Mouse (Mus musculus): ENCODE measurements at regions not wholly inside any gene's neighbourhood (a gene's known extent, or its start where the extent isn't known, plus 50 kb on each side); places are given as distances from the start of the nearest gene placed in this dataset.

GRCm38 (mm10) chr13:59916166-59917044 is 93.5 kb upstream of the Tut7 start:
- DNase-seq: peak; percentile 9
- Histone ChIP-seq H3K27me3 (replicated peaks; ENCODE audit: control insufficient read depth, insufficient read depth, low read length) (no peaks in the 10 kb centered on the region), H3K4me3 (ENCODE audit: insufficient read depth, low read depth, low read length) (no peak overlapping the region), H3K27ac (ENCODE audit: insufficient read depth, low read depth, low read length) (no peak overlapping the region), H3K4me1 (ENCODE audit: control insufficient read depth, insufficient read depth, low read length) (no peaks in the 10 kb centered on the region), H3K36me3 (ENCODE audit: control insufficient read depth, insufficient read depth, low read length) (no peaks in the 10 kb centered on the region)
- TF ChIP-seq CTCF (conservative IDR thresholded peaks at IDR 0.05; ENCODE audit: insufficient read depth, insufficient read length, low read depth, low read length) (no peak), POLR2A (IDR thresholded peaks at IDR 0.05; ENCODE audit: low read depth, low read length) (no peak)
- 52% methylated on average over 22 of the region's 22 CpGs for WGBS

- TF ChIP-seq POLR2A (IDR thresholded peaks at IDR 0.05; ENCODE audit: low read depth, low read length): no peak
- no peak for TF ChIP-seq CTCF (conservative IDR thresholded peaks at IDR 0.05; ENCODE audit: insufficient read depth, insufficient read length, low read depth, low read length)
- Histone ChIP-seq H3K4me3 (ENCODE audit: insufficient read depth, low read depth, low read length) (no peak overlapping the region), H3K4me1 (ENCODE audit: control insufficient read depth, insufficient read depth, low read length) (no peaks in the 10 kb centered on the region), H3K27ac (ENCODE audit: insufficient read depth, low read depth, low read length) (no peak overlapping the region), H3K36me3 (ENCODE audit: control insufficient read depth, insufficient read depth, low read length) (no peaks in the 10 kb centered on the region), H3K27me3 (replicated peaks; ENCODE audit: control insufficient read depth, insufficient read depth, low read length) (no peaks in the 10 kb centered on the region)
- DNase-seq: no peak
- 79% methylated on average over 7 of the region's 7 CpGs for WGBS
Observed at GRCm38 (mm10) chr13:59915734-59916133, 92.8 kb upstream of the Tut7 start.

DNA sequence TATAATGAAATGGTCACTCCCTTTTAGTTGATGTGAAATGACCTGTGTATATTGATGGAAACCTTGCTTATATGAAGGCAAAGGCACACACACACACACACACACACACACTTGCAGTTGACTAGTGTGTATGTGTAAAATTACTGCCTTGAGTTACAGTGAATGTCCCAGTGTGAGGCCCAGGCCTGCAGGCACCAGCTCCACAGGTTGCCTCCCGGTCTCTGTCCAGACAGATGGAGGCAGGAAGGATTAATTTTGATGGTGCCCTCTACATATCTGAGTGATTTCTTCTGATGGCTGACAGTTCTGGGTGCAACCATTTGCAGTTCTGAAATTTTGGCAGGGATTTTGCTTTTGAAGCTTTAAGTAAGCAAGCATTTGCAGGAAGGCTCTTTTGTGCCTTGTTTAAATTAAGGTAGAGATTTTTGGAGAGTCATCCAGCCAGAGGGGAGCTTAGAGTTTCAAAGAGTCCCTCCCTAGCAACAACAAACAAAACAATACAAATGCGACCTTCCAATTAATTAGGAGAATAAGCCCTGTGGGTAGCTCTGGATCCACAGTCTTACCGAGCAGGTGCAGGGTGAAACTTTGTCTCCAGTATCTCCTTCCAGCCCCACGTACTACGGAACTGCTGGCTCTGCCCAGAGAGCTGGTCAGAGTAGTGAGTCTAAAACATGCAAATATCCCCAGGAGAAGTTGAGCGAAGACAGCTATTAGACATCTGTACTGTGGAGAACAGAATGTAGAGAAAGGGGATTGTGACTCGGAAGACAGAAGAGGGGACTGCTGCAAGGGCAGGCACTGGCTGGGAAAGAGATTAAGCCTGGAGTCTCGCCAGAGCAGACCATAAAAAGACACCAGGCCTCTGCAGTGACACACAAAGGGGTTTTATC is 87.5 kb upstream of the Tut7 start:
- WGBS: 78% methylated on average over 8 of the region's 8 CpGs
- no peak for TF ChIP-seq CTCF (conservative IDR thresholded peaks at IDR 0.05; ENCODE audit: insufficient read depth, insufficient read length, low read depth, low read length)
- TF ChIP-seq POLR2A (IDR thresholded peaks at IDR 0.05; ENCODE audit: low read depth, low read length): no peak
- H3K4me3 ChIP-seq (ENCODE audit: insufficient read depth, low read depth, low read length): no peak overlapping the region
- H3K27me3 ChIP-seq (replicated peaks; ENCODE audit: control insufficient read depth, insufficient read depth, low read length): no peaks in the 10 kb centered on the region
- no peak overlapping the region for H3K27ac ChIP-seq (ENCODE audit: insufficient read depth, low read depth, low read length)
- H3K36me3 ChIP-seq (ENCODE audit: control insufficient read depth, insufficient read depth, low read length): no peaks in the 10 kb centered on the region
- DNase-seq: no peak
- H3K4me1 ChIP-seq (ENCODE audit: control insufficient read depth, insufficient read depth, low read length): no peaks in the 10 kb centered on the region

DNA sequence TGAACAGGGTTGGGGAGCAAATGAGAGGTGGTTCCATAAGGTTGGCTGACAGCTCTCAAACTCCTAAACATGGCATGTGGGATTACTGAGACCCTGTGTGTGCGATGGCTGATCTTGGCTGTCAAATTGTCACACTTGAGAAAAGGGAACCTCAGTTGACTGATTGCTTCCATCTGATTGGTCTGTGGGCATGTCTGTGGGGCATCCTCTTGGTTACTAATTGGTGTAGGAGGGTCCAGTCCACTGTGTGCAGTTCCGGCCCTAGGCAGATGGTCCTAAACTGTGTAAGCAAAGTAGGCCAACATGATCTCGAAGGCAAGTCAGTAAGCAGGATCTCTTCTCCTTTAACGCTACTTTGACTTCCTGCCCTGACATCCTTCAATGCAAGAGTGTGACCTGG is 86.5 kb upstream of the Tut7 start:
- no peak overlapping the region for H3K27ac ChIP-seq (ENCODE audit: insufficient read depth, low read depth, low read length)
- no peak overlapping the region for H3K4me3 ChIP-seq (ENCODE audit: insufficient read depth, low read depth, low read length)
- H3K36me3 ChIP-seq (ENCODE audit: control insufficient read depth, insufficient read depth, low read length): no peaks in the 10 kb centered on the region
- no peaks in the 10 kb centered on the region for H3K27me3 ChIP-seq (replicated peaks; ENCODE audit: control insufficient read depth, insufficient read depth, low read length)
- 65% methylated on average over 4 of the region's 4 CpGs for WGBS
- TF ChIP-seq CTCF (conservative IDR thresholded peaks at IDR 0.05; ENCODE audit: insufficient read depth, insufficient read length, low read depth, low read length) (no peak), POLR2A (IDR thresholded peaks at IDR 0.05; ENCODE audit: low read depth, low read length) (no peak)
- DNase-seq: no peak
- H3K4me1 ChIP-seq (ENCODE audit: control insufficient read depth, insufficient read depth, low read length): no peaks in the 10 kb centered on the region

GRCm38 (mm10) chr13:59908786-59909185 is 85.8 kb upstream of the Tut7 start:
- Histone ChIP-seq H3K27me3 (replicated peaks; ENCODE audit: control insufficient read depth, insufficient read depth, low read length) (no peaks in the 10 kb centered on the region), H3K4me1 (ENCODE audit: control insufficient read depth, insufficient read depth, low read length) (no peaks in the 10 kb centered on the region; the same call in 1 of the 2 replicates), H3K4me3 (ENCODE audit: insufficient read depth, low read depth, low read length) (no peak overlapping the region), H3K36me3 (ENCODE audit: control insufficient read depth, insufficient read depth, low read length) (no peaks in the 10 kb centered on the region), H3K27ac (ENCODE audit: insufficient read depth, low read depth, low read length) (no peak overlapping the region)
- DNase-seq: no peak
- WGBS: 73% methylated on average over 4 of the region's 4 CpGs
- no peak for TF ChIP-seq CTCF (conservative IDR thresholded peaks at IDR 0.05; ENCODE audit: insufficient read depth, insufficient read length, low read depth, low read length)
- no peak for TF ChIP-seq POLR2A (IDR thresholded peaks at IDR 0.05; ENCODE audit: low read depth, low read length)

DNA sequence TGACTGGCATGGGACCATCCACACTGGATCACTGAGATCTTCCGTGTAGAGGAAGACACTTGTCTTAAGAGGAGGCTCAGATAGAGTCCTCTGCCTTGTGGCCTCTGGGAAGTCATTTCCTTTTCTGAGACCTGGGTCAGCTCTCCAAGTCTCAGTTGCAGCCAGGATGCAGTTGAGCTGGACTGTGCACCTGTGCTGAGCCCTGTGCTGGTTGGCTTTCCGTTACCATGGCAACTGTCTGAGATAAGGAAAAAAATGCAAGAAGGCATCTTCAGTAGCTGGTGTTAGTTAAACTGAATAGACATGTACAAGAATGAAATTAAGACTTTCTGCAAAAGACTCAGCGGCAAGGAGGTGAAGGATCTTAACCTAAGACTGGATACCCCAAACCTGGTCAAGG is 82.5 kb upstream of the Tut7 start:
- no peak for TF ChIP-seq POLR2A (IDR thresholded peaks at IDR 0.05; ENCODE audit: low read depth, low read length)
- TF ChIP-seq CTCF (conservative IDR thresholded peaks at IDR 0.05; ENCODE audit: insufficient read depth, insufficient read length, low read depth, low read length): no peak
- Histone ChIP-seq H3K36me3 (ENCODE audit: control insufficient read depth, insufficient read depth, low read length) (no peaks in the 10 kb centered on the region), H3K4me3 (ENCODE audit: insufficient read depth, low read depth, low read length) (no peak overlapping the region), H3K27me3 (replicated peaks; ENCODE audit: control insufficient read depth, insufficient read depth, low read length) (no peaks in the 10 kb centered on the region), H3K27ac (ENCODE audit: insufficient read depth, low read depth, low read length) (no peak overlapping the region), H3K4me1 (ENCODE audit: control insufficient read depth, insufficient read depth, low read length) (no peaks in the 10 kb centered on the region; the same call in 1 of the 2 replicates)
- WGBS: 88% methylated on average over 3 of the region's 3 CpGs
- no peak for DNase-seq

DNA sequence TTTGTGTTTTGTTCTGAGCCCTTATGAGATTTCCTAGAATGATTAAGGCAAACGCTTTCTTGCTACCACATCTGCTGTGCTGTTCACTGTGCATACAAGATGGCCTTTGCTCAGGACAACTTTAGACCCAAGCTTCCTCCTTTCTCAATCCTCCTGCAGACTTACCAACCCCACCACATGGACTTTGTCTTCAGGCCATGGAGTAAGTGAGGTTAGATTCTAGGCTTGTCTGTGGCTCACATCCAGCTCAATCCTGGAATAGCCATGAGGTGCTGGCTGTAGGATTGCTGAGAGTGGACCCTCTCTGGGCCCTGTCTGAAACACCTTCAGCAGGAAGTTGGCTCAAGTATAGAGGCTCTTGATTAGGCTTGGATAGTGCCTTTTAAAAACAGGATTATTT is 81.5 kb upstream of the Tut7 start:
- H3K36me3 ChIP-seq (ENCODE audit: control insufficient read depth, insufficient read depth, low read length): no peaks in the 10 kb centered on the region
- H3K27me3 ChIP-seq (replicated peaks; ENCODE audit: control insufficient read depth, insufficient read depth, low read length): no peaks in the 10 kb centered on the region
- TF ChIP-seq POLR2A (IDR thresholded peaks at IDR 0.05; ENCODE audit: low read depth, low read length) (no peak), CTCF (conservative IDR thresholded peaks at IDR 0.05; ENCODE audit: insufficient read depth, insufficient read length, low read depth, low read length) (no peak)
- peaks cover 3% of the 10 kb centered on the region; the same call in 1 of the 2 replicates for H3K4me1 ChIP-seq (ENCODE audit: control insufficient read depth, insufficient read depth, low read length)
- 70% methylated on average over 1 of the region's 1 CpGs for WGBS
- peak; percentile 86 for DNase-seq
- H3K4me3 ChIP-seq (ENCODE audit: insufficient read depth, low read depth, low read length): no peak overlapping the region
- H3K27ac ChIP-seq (ENCODE audit: insufficient read depth, low read depth, low read length): no peak overlapping the region
